Mouse (Mus musculus) stomach, embryonic 15.5 days (tissue): ENCODE results near the gene Smarce1. TPM values are rescaled to one million over a fixed set of nuclear protein-coding genes. Genes with fewer than 3 reads are reported as not detected.

Experiments used
- ATAC-seq: fragments of 200-750 bp; cut with Nextera tagmentation; 2 replicates; pipeline ENCODE4 v1.8.0; 2017; ENCODE audit warnings: low read depth, moderate number of reproducible peaks, moderate TSS enrichment; ENCODE audit not compliant: insufficient read depth, low FRiP score
- H3K27ac ChIP-seq: fragments of 300-500 bp; sonication (generic); 2 replicates; pipeline ENCODE4 v1.5.1; 2015; ENCODE audit warnings: mild to moderate bottlenecking, inconsistent platforms
- H3K27me3 ChIP-seq: fragments of 300-500 bp; sonication (generic); replicated peaks from 2 replicates; pipeline ENCODE4 v1.6.1; 2015; ENCODE audit warnings: inconsistent platforms
- H3K36me3 ChIP-seq: fragments of 300-500 bp; sonication (generic); 2 replicates; pipeline ENCODE4 v1.6.1; 2015; ENCODE audit warnings: inconsistent platforms
- H3K4me1 ChIP-seq: fragments of 300-500 bp; sonication (generic); 2 replicates; pipeline ENCODE4 v1.6.1; 2015; ENCODE audit warnings: inconsistent platforms
- H3K4me2 ChIP-seq: fragments of 300-500 bp; sonication (generic); 2 replicates; pipeline ENCODE4 v1.6.1; 2015; ENCODE audit warnings: mild to moderate bottlenecking, inconsistent platforms
- H3K4me3 ChIP-seq: fragments of 300-500 bp; sonication (generic); replicated peaks from 2 replicates; pipeline ENCODE4 v1.5.1; 2015; ENCODE audit warnings: inconsistent platforms
- H3K9ac ChIP-seq: fragments of 300-500 bp; sonication (generic); 2 replicates; pipeline ENCODE4 v1.6.1; 2015; ENCODE audit warnings: inconsistent platforms
- H3K9me3 ChIP-seq: fragments of 300-500 bp; sonication (generic); 2 replicates; pipeline ENCODE4 v1.6.1; 2016; ENCODE audit warnings: inconsistent platforms
- WGBS: fragments of 180-500 bp; shearing (Covaris S2); methylation state at CpG from one replicate; pipeline ENCODE4 v1.1.7; 2015; 5-methylcytosine and 5-hydroxymethylcytosine counted together
- polyA plus RNA-seq: library from polyadenylated mRNA; unstranded; fragments of >200 nt; fragmentation: Nextera tagmentation; extraction: Ambion mirVana; gene quantifications from 2 replicates; pipeline ENCODE4 v1.2.1, GENCODE M21; 2015

Smarce1 gene
- polyA plus RNA-seq, 1 experiment from 2014 or later: 210 TPM

- Histone ChIP-seq H3K4me3 (no peak overlapping the region), H3K4me2 (no peak overlapping the region), H3K36me3 (peaks cover 15% of the 10 kb centered on the region), H3K27ac (no peak overlapping the region), H3K27me3 (no peaks in the 10 kb centered on the region), H3K9me3 (no peaks in the 10 kb centered on the region), H3K9ac (no peak overlapping the region), H3K4me1 (0 out of 2 replicates have a peak, but pooled peaks cover 8% of the 10 kb centered on the region)
- 75% methylated on average over 5 of the region's 5 CpGs for WGBS
- ATAC-seq: no peak
Measured at GRCm38 (mm10) chr11:99226298-99226697, 4.5 kb downstream of the Smarce1 start.

DNA sequence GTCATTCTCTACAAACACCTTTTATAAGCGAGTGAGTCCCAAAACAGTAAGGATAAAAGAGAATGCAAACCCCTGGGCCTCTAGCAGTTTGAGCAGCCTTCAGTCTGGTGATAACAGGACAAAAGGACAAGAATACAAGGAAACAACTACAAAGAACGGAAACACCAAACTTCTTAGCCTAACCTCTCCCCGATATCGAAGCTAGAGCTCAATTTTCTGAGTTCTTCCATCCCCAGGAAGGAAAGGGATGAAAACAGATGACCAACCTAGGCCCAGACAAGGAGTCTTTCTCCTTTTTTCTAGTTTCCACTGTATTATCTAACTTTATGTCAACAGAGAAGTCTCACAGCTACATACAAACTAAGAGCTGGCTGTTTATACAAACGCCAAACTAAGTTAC, 7.5 kb downstream of the Smarce1 start:
- peaks cover 27% of the 10 kb centered on the region for H3K36me3 ChIP-seq
- 0 out of 2 replicates have a peak, but pooled peaks cover 5% of the 10 kb centered on the region for H3K4me1 ChIP-seq
- no peaks in the 10 kb centered on the region for H3K9me3 ChIP-seq
- H3K9ac ChIP-seq: no peak overlapping the region
- H3K27me3 ChIP-seq: no peaks in the 10 kb centered on the region
- H3K27ac ChIP-seq: no peak overlapping the region
- ATAC-seq: no peak
- no peak overlapping the region for H3K4me2 ChIP-seq
- no peak overlapping the region for H3K4me3 ChIP-seq
- WGBS: 77% methylated on average over 5 of the region's 5 CpGs

DNA sequence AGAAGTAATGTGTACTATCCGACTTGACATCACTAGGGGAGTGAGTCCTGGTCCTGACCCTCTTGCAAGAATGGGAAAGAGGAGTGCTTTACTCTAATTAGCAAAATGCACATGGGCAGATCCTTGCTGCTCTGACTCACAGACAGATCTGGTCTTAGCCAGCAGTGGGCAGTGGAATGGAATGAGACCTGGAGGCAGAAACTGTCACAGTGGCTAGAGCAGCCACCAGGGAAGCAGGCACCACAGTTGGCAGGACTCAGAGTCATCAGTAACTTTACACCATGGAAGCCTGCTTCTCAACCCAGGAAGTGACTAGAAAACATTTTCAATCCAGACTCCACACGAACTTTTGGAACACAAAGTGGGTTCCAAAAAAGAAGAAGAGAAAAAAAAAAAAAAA, 9.0 kb downstream of the Smarce1 start:
- H3K27me3 ChIP-seq: no peaks in the 10 kb centered on the region
- no peak overlapping the region for H3K9ac ChIP-seq
- no peaks in the 10 kb centered on the region for H3K9me3 ChIP-seq
- H3K4me3 ChIP-seq: no peak overlapping the region
- 71% methylated on average over 2 of the region's 2 CpGs for WGBS
- ATAC-seq: no peak
- no peak overlapping the region for H3K4me2 ChIP-seq
- H3K36me3 ChIP-seq: peaks cover 36% of the 10 kb centered on the region
- H3K27ac ChIP-seq: no peak overlapping the region
- no peaks in the 10 kb centered on the region for H3K4me1 ChIP-seq

GRCm38 (mm10) chr11:99217248-99217986, 13.4 kb downstream of the Smarce1 start:
- peaks cover 57% of the 10 kb centered on the region for H3K36me3 ChIP-seq
- no peak for ATAC-seq
- H3K27ac ChIP-seq: no peak overlapping the region
- no peak overlapping the region for H3K9ac ChIP-seq
- H3K4me1 ChIP-seq: no peaks in the 10 kb centered on the region
- no peaks in the 10 kb centered on the region for H3K27me3 ChIP-seq
- 91% methylated on average over 7 of the region's 7 CpGs for whole genome bisulfite sequencing
- H3K4me2 ChIP-seq: no peak overlapping the region
- no peak overlapping the region for H3K4me3 ChIP-seq
- no peaks in the 10 kb centered on the region for H3K9me3 ChIP-seq

DNA sequence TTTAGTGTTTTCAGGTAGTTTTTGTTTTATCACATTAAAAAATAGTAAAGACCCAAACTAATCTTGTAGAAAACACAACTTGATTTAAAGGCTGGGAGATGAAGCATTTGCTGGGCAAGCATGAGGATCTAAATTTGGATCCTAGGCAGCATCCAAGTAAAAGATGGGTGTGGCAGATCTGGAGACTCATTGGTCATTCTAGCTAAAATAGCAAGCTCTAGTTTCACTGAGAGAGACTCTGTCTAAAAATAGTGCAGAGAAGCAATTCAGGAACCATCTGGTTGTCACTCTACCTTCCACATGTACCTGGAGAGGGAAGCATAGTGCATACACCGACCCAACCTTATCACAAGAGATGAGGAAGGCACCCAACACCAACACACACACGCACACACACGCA, 14.6 kb downstream of the Smarce1 start:
- Histone ChIP-seq H3K4me2 (no peak overlapping the region), H3K4me3 (no peak overlapping the region), H3K9me3 (no peaks in the 10 kb centered on the region), H3K4me1 (no peaks in the 10 kb centered on the region), H3K9ac (no peak overlapping the region), H3K27me3 (no peaks in the 10 kb centered on the region), H3K27ac (no peak overlapping the region), H3K36me3 (peaks cover 55% of the 10 kb centered on the region)
- WGBS: 95% methylated on average over 3 of the region's 3 CpGs
- ATAC-seq: no peak

DNA sequence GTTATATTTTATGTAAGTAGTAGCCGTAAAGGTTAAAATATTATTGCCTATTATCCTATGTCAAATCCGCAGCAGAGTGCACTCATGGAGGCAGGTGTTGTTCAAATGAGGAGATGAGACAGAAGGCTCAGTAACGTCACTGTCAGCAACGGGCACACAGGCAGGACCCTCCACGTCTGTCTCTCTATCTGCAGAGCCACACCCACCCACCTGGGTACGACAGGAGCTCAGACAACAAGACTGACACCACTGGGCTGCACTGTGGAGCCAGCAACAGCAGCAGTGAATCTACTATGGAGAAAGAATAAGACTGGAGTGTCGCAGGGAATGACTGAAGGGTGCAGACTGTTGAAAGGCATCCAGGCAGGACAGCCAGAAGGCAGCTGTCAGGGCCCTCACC, 18.1 kb downstream of the Smarce1 start:
- 81% methylated on average over 7 of the region's 7 CpGs for WGBS
- no peak for ATAC-seq
- no peaks in the 10 kb centered on the region for H3K4me1 ChIP-seq
- no peak overlapping the region for H3K27ac ChIP-seq
- H3K27me3 ChIP-seq: no peaks in the 10 kb centered on the region
- H3K4me2 ChIP-seq: no peak overlapping the region
- H3K9ac ChIP-seq: no peak overlapping the region
- no peak overlapping the region for H3K4me3 ChIP-seq
- H3K36me3 ChIP-seq: peaks cover 47% of the 10 kb centered on the region
- H3K9me3 ChIP-seq: no peaks in the 10 kb centered on the region

DNA sequence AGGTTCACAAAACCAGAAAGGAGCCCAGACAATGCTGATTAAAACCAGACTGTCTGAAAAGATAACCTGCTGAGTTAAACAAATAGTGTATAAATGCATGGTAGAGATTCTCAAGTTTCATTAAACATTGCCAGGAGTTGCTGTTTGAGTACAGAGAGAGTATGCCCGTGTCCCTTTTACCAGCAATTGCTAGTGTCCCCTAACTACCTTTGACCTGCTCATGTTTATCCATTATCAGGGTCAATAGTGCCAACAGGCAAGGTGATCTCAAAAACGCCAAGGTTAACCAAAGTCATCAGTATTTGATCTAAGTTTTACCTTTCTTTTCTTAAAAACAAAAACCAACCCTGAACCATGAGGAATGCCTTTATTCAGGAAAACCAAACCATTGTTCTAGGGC, 18.9 kb downstream of the Smarce1 start:
- peaks cover 40% of the 10 kb centered on the region for H3K36me3 ChIP-seq
- no peaks in the 10 kb centered on the region for H3K9me3 ChIP-seq
- no peak for ATAC-seq
- no peak overlapping the region for H3K4me2 ChIP-seq
- H3K4me3 ChIP-seq: no peak overlapping the region
- no peaks in the 10 kb centered on the region for H3K4me1 ChIP-seq
- no peaks in the 10 kb centered on the region for H3K27me3 ChIP-seq
- 59% methylated on average over 2 of the region's 2 CpGs for WGBS
- no peak overlapping the region for H3K9ac ChIP-seq
- no peak overlapping the region for H3K27ac ChIP-seq

GRCm38 (mm10) chr11:99208105-99208669, 22.6 kb downstream of the Smarce1 start:
- Histone ChIP-seq H3K27me3 (no peaks in the 10 kb centered on the region), H3K27ac (no peak overlapping the region), H3K4me1 (no peaks in the 10 kb centered on the region), H3K4me3 (no peak overlapping the region), H3K4me2 (no peak overlapping the region), H3K9ac (no peak overlapping the region), H3K9me3 (no peaks in the 10 kb centered on the region), H3K36me3 (peaks cover 19% of the 10 kb centered on the region)
- WGBS: 73% methylated on average over 8 of the region's 8 CpGs
- ATAC-seq: no peak

DNA sequence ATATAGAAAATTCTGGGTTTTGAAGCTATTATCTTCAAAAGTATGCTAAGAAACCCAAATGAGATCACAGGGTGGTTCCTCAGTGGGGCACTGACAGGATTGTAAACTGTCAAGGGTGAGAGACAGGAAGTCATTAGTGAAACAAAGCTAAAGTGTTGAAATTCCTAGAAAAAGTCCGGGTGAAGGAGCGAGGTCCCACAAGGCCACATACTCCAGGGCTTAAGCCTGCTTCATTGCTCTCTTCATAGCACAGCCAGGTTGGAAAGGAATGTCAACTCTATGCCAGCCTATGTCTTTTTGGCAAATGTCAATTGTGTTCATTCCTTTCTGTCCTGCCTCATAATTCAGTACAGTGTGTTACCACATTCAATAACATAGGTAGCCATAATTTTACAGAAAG, 23.4 kb downstream of the Smarce1 start:
- H3K36me3 ChIP-seq: peaks cover 14% of the 10 kb centered on the region
- no peaks in the 10 kb centered on the region for H3K4me1 ChIP-seq
- no peaks in the 10 kb centered on the region for H3K27me3 ChIP-seq
- H3K9me3 ChIP-seq: no peaks in the 10 kb centered on the region
- no peak for ATAC-seq
- 20% methylated on average over 2 of the region's 2 CpGs for WGBS
- no peak overlapping the region for H3K27ac ChIP-seq
- H3K4me2 ChIP-seq: no peak overlapping the region
- no peak overlapping the region for H3K4me3 ChIP-seq
- no peak overlapping the region for H3K9ac ChIP-seq

GRCm38 (mm10) chr11:99206954-99207353, 23.9 kb downstream of the Smarce1 start:
- H3K36me3 ChIP-seq: peaks cover 9% of the 10 kb centered on the region
- no peak overlapping the region for H3K4me2 ChIP-seq
- H3K27ac ChIP-seq: no peak overlapping the region
- no peak overlapping the region for H3K4me3 ChIP-seq
- ATAC-seq: no peak
- no peaks in the 10 kb centered on the region for H3K9me3 ChIP-seq
- H3K9ac ChIP-seq: no peak overlapping the region
- H3K27me3 ChIP-seq: no peaks in the 10 kb centered on the region
- WGBS: 18% methylated on average over 2 of the region's 2 CpGs
- no peaks in the 10 kb centered on the region for H3K4me1 ChIP-seq

GRCm38 (mm10) chr11:99189154-99189582, 41.6 kb downstream of the Smarce1 start:
- Histone ChIP-seq H3K27me3 (0 out of 2 replicates have a peak, but pooled peaks cover 3% of the 10 kb centered on the region), H3K9ac (no peak overlapping the region), H3K9me3 (no peaks in the 10 kb centered on the region), H3K4me1 (no peaks in the 10 kb centered on the region), H3K27ac (no peak overlapping the region), H3K36me3 (no peaks in the 10 kb centered on the region), H3K4me2 (no peak overlapping the region), H3K4me3 (no peak overlapping the region)
- no peak for ATAC-seq
- 23% methylated on average over 14 of the region's 14 CpGs for WGBS

DNA sequence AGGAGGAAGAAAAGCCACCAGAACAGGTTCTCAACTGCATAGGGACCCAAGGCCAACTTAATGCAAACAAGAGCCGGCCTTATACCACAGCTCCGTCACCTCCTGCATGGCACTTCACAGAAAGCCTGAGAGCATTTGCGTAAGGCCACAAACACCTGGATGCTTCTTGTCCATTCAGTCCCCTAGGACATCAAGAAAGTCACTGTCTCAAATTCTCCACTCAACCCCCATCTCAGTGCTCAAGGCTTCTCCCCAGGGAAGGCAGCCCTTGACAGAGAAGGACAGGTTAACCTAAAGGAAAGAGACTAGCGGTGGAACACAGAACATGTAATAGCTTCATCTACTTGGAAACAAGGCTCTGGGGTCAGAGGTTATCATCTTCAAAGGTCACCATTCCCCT, 43.5 kb downstream of the Smarce1 start:
- H3K4me2 ChIP-seq: no peak overlapping the region
- H3K27ac ChIP-seq: no peak overlapping the region

More for the DNA sequence above, 43.5 kb downstream of the Smarce1 start:
- no peak overlapping the region for H3K4me3 ChIP-seq
- H3K9ac ChIP-seq: no peak overlapping the region
- no peaks in the 10 kb centered on the region for H3K36me3 ChIP-seq
- no peak for ATAC-seq
- 65% methylated on average over 4 of the region's 4 CpGs for WGBS
- H3K9me3 ChIP-seq: no peaks in the 10 kb centered on the region
- no peaks in the 10 kb centered on the region for H3K4me1 ChIP-seq
- 0 out of 2 replicates have a peak, but pooled peaks cover 3% of the 10 kb centered on the region for H3K27me3 ChIP-seq
